Mouse (Mus musculus) megakaryocyte, embryonic 14.5 days (primary cell): Measurements from ENCODE around the gene Calcoco1.

Source experiments
- FLI1 ChIP-seq: IDR thresholded peaks from 2 replicates; pipeline ENCODE4 v1.6.1; 2012; ENCODE audit warnings: low read length, inconsistent platforms, mixed read lengths
- GATA1 ChIP-seq: IDR thresholded peaks from 3 replicates; pipeline ENCODE4 v1.6.1; 2012; ENCODE audit warnings: mixed read lengths, low read length, inconsistent platforms, borderline replicate concordance

- TF ChIP-seq GATA1 (no peak), FLI1 (no peak)
Observed at GRCm38 (mm10) chr15:102754361-102754760, 32.4 kb upstream of the Calcoco1 start.
